Mouse (Mus musculus) embryonic facial prominence, embryonic 14.5 days (tissue): ENCODE measurements around the gene Actn1. TPM values are rescaled to one million over a fixed set of nuclear protein-coding genes. Genes with fewer than 3 reads are reported as not detected.

Source experiments
- ATAC-seq: fragments of 200-750 bp; cut with Nextera tagmentation; 2 replicates; pipeline ENCODE4 v1.8.0; 2017; ENCODE audit warnings: low read depth, moderate number of reproducible peaks, moderate TSS enrichment
- DNase-seq: peaks from one replicate; pipeline ENCODE4 v3.0.0-alpha.2; 2015; ENCODE audit warnings: low spot score
- H3K27ac ChIP-seq: fragments of 300-500 bp; sonication (generic); replicated peaks from 2 replicates; pipeline ENCODE4 v1.5.1; 2014; ENCODE audit warnings: low read depth, mild to moderate bottlenecking, low read length, moderate library complexity
- H3K27me3 ChIP-seq: fragments of 300-500 bp; sonication (generic); replicated peaks from 2 replicates; pipeline ENCODE4 v1.6.1; 2014; ENCODE audit warnings: low read length; ENCODE audit not compliant: control insufficient read depth, insufficient read depth
- H3K36me3 ChIP-seq: fragments of 300-500 bp; sonication (generic); 2 replicates; pipeline ENCODE4 v1.6.1; 2014; ENCODE audit warnings: low read length, mixed read lengths; ENCODE audit not compliant: control insufficient read depth, insufficient read depth
- H3K4me1 ChIP-seq: fragments of 300-500 bp; sonication (generic); 2 replicates; pipeline ENCODE4 v1.6.1; 2014; ENCODE audit warnings: antibody characterized with exemption, low read length; ENCODE audit not compliant: control insufficient read depth, insufficient read depth
- H3K4me2 ChIP-seq: fragments of 300-500 bp; sonication (generic); 2 replicates; pipeline ENCODE4 v1.6.1; 2014; ENCODE audit warnings: low read depth, mild to moderate bottlenecking, low read length, moderate library complexity, mixed read lengths
- H3K4me3 ChIP-seq: fragments of 300-500 bp; sonication (generic); 2 replicates; pipeline ENCODE4 v1.5.1; 2014; ENCODE audit warnings: low read depth, mild to moderate bottlenecking, low read length
- H3K9ac ChIP-seq: fragments of 300-500 bp; sonication (generic); 2 replicates; pipeline ENCODE4 v1.6.1; 2014; ENCODE audit warnings: low read depth, mild to moderate bottlenecking, low read length, moderate library complexity, mixed read lengths
- H3K9me3 ChIP-seq: fragments of 300-500 bp; sonication (generic); 2 replicates; pipeline ENCODE4 v1.6.1; 2016; ENCODE audit warnings: low read length; ENCODE audit not compliant: control insufficient read depth
- WGBS: fragments of 180-500 bp; shearing (Covaris S2); extraction: QIAGEN DNeasy Blood & Tissue Kit; methylation state at CpG from one replicate; pipeline ENCODE4 v1.1.7; 2014; 5-methylcytosine and 5-hydroxymethylcytosine counted together
- polyA plus RNA-seq: library from polyadenylated mRNA; unstranded; fragments of >200 nt; fragmentation: Nextera tagmentation; extraction: Ambion mirVana; gene quantifications from 2 replicates; pipeline ENCODE4 v1.2.1, GENCODE M21; 2014

Gene Actn1
- polyA plus RNA-seq, 1 experiment from 2014 or later = 34.6 TPM

- Histone ChIP-seq H3K36me3 (peaks cover 7% of the 10 kb centered on the region; the same call in 1 of the 2 replicates), H3K9ac (no peak overlapping the region), H3K9me3 (0 out of 2 replicates have a peak, but pooled peaks cover 2% of the 10 kb centered on the region), H3K4me3 (no peak overlapping the region), H3K27ac (no peak overlapping the region), H3K27me3 (no peaks in the 10 kb centered on the region), H3K4me1 (peaks cover 17% of the 10 kb centered on the region), H3K4me2 (no peak overlapping the region)
- WGBS = 74% methylated on average over 1 of the region's 1 CpGs
- ATAC-seq (no peak), DNase-seq (no peak)
Observed at GRCm38 (mm10) chr12:80118588-80118987, 141.6 kb downstream of the Actn1 start.

Other genes starting within 250 kb of the Actn1 start
- 145 and 151 TPM in 2 replicates for gene Zfp36l1, start 147.4 kb downstream of the Actn1 start, polyA plus RNA-seq
- 12.3 and 15.1 TPM in 2 replicates for gene Dcaf5, start 176.2 kb upstream of the Actn1 start, polyA plus RNA-seq
- gene Exd2, start 202.7 kb upstream of the Actn1 start, polyA plus RNA-seq = 21.6 and 22.3 TPM in 2 replicates